Mouse (Mus musculus): ENCODE measurements at regions not wholly inside any gene's neighbourhood (a gene's known extent, or its start where the extent isn't known, plus 50 kb on each side); places are given as distances from the start of the nearest gene placed in this dataset.

- no peak for TF ChIP-seq CTCF (conservative IDR thresholded peaks at IDR 0.05; ENCODE audit: insufficient read depth, insufficient read length, low read depth, low read length)
- TF ChIP-seq POLR2A (IDR thresholded peaks at IDR 0.05; ENCODE audit: low read depth, low read length) = no peak
Observed at GRCm38 (mm10) chr8:44788290-44788689, 147.0 kb upstream of the Fat1 start.

All from kidney, adult 2 months (tissue).